Mouse (Mus musculus): ENCODE results near the gene Col5a3. TPM values are rescaled to one million over a fixed set of nuclear protein-coding genes. Genes with fewer than 3 reads are reported as not detected.
"Not testable (repeated sequence)": the region's sequence is repeated elsewhere in the genome, so short reads cannot be mapped to it uniquely, and the experiment has no call there.

Gene Col5a3
- polyA plus RNA-seq (2017; shearing (Covaris generic)): not detected

GRCm38 (mm10) chr9:20814521-20815272 lies at the start of gene Col5a3:
Gene Col5a3, minus strand, starts transcription at chr9:20815067.
- ATAC-seq: no peak

DNA sequence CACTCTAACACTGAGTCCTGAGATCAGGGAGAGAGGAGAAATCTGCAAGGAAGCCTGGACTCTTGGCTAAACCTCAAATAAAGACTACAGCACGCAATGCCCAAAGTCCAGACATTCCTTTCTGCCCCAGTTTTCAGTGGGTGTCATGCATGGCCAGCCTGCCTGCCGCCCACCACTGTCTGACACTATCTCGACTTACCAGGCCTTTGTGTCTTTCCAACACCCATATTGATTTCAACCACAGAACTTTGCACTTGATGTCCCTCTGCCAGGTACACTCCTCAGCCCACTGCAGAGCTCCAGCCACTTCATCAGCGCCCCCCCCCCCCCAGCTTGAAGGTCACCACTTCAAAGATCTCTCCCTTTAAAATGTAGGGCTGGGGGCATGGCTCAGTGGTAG lies 47.4 kb upstream of the Col5a3 start:
- ATAC-seq: no peak

DNA sequence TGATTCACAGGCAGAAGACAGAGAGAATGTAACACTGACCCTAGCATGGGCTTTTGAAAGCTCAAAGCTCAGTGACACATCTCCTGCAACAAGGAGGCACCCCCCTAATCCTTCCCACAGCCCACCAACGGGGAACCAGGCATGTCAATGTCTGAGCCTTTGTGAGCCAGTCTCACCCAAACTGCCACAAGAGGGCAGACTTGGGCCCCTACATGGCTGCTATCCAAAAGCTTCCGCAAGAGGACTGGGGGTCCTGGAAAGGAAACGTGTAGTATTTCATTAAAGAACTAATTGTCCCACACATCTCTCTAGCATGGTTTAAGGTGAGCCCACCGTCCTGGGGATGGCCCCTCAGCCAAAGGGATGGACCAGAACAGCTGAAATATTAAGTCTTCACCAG lies 47.0 kb upstream of the Col5a3 start:
- ATAC-seq: no peak

GRCm38 (mm10) chr9:20859926-20860325 lies 45.1 kb upstream of the Col5a3 start:
- ATAC-seq: no peak

- no peak for ATAC-seq
Measured at GRCm38 (mm10) chr9:20857131-20857530, 42.3 kb upstream of the Col5a3 start.

- ATAC-seq: no peak
Measured at GRCm38 (mm10) chr9:20850179-20850578, 35.3 kb upstream of the Col5a3 start.

DNA sequence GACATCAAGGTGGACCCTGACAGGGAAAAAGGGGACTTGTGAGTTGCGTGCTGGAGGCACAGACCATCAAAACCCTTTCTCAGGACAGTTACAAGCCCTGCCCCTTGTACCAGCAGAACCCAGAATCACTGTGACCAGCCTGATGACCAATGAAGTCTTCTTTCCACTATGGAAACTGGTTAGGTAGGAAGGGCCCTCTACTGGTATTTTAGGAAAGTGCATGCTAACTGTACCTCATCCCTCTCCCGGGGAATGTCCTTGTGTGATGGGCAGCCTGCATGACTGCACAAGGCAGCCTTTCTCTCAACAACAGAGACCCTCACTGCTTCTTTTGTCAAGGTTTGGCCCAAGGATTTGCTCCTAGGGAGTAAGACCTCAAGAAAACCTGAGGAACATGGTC lies 27.8 kb upstream of the Col5a3 start:
- no peak for ATAC-seq

DNA sequence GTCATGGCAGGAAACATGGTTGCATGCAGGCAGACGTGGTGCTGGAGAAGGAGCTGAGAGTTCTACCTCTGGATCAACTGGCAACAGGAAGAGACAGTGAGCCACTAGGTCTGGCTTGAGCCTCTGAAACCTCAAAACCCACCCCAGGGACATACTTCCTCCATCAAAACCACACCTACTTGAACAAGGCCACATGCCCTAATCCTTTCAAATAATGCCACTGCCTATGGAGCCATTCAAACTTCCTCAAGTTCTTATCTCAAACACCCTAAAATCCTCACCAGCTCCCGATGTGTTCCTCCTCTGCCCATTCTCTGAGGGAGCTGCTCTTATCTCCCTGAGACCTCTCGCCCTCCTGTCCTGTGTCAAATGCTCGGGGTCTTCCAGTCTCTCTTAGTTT lies 27.3 kb upstream of the Col5a3 start:
- ATAC-seq: no peak

- no peak for ATAC-seq
Measured at GRCm38 (mm10) chr9:20838931-20839330, 24.1 kb upstream of the Col5a3 start.

- ATAC-seq: no peak
Measured at GRCm38 (mm10) chr9:20837184-20837947, 22.5 kb upstream of the Col5a3 start.

GRCm38 (mm10) chr9:20835431-20835954 lies 20.6 kb upstream of the Col5a3 start:
- ATAC-seq: not testable (repeated sequence)

DNA sequence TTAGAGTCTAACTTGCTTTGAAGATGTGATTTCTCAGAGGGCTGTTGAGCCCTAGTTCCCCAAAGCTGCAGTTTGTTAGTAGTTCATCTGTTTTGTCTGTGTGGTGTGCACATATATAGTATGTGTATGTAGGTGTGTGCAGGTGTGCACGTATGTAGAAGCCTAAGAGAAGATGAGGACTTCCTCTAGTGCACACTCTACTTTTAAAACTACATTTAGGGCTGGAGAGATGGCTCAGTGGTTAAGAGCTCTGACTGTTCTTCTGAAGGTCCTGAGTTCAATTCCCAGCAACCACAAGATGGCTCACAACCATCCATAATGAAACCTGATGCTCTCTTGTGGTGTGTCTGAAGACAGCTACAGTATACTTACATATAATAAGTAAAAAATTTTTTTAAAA lies 20.0 kb upstream of the Col5a3 start:
- no peak for ATAC-seq

- ATAC-seq: no peak
Measured at GRCm38 (mm10) chr9:20830901-20831643, 16.2 kb upstream of the Col5a3 start.

DNA sequence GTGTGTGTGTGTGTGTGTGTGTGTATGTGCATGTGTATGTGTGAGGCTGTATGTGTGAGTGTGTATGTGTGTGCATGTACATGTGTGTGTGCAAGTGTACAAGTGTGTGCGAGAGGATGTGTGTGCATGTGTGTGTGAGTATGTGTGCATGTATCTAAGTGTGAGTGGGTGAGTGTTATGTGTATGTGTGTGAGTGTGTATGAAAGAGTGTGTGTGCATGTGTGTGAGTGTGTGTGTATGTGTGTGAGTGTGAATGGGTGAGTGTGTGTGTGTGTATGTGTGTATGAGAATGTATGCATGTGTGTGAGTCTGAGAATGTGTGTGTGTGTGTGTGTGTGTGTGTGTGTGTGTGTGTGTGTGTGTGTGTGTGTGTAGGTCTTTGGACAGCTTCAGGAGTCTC lies 13.3 kb upstream of the Col5a3 start:
- no peak for ATAC-seq

GRCm38 (mm10) chr9:20825781-20826180 lies 10.9 kb upstream of the Col5a3 start:
- no peak for ATAC-seq

GRCm38 (mm10) chr9:20822821-20823220 lies 8.0 kb upstream of the Col5a3 start:
- ATAC-seq: no peak

GRCm38 (mm10) chr9:20820001-20820400 lies 5.1 kb upstream of the Col5a3 start:
- ATAC-seq: no peak

GRCm38 (mm10) chr9:20818236-20818635 lies 3.4 kb upstream of the Col5a3 start, which contains the start of gene Rdh8:
Gene Rdh8, plus strand, starts transcription at chr9:20818503.
- ATAC-seq: no peak

DNA sequence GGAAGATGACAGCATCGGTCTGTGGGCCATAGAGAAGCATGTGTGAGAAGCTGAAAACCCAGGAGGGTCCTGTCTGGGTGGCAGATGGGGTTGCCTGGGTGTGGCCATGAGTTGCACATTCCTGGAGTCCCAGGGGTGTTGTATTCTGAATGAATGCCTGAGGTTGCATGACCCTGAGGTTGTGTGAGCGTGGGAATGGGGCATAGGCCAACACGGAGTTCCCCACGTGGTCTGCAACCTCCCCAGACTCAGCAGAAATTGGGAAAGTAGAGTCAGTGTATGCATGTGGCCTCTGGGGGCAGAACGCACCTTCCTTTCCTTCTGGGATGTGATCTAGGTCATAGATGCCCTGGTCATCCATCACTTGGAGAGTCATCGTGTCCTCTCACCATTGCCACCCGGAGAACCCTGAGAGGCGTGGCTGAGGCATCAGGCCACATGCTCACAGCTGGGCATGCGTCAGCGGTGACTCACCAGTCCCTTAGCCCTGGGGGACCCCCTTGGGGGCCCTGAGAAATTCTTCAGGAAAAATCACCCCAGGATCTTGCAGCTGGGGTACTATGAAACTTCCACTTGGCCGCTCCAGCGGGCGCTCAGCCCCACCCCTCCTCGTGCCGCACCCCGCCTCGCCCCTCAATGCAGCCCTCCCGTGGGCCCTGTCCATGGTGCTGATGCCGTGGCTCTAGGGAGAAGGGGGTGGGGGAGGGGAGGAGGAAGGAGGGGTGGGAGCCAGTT lies 2.2 kb downstream of the Col5a3 start:
- no peak for ATAC-seq

- ATAC-seq: no peak
Measured at GRCm38 (mm10) chr9:20810773-20811172, 4.1 kb downstream of the Col5a3 start.

DNA sequence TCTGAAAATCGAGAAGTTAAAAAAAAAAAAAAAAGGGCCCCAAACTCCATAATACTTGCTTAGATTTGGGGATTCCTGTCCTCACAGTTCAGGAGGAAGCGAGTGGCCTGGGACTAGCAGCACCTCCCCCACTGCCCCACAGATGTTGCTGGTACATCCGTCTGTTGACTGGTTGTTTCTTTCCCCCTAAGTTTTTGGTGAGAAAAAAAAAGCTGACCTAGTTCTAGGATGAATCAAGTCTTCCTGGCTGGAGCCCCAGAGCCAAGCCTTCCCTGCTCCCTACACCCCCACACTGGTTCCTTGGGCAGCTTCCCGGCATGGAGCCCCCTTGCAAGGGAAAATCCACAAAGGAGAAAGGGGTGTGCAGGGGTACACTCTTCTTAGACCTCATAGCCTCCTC lies 4.6 kb downstream of the Col5a3 start:
- no peak for ATAC-seq

DNA sequence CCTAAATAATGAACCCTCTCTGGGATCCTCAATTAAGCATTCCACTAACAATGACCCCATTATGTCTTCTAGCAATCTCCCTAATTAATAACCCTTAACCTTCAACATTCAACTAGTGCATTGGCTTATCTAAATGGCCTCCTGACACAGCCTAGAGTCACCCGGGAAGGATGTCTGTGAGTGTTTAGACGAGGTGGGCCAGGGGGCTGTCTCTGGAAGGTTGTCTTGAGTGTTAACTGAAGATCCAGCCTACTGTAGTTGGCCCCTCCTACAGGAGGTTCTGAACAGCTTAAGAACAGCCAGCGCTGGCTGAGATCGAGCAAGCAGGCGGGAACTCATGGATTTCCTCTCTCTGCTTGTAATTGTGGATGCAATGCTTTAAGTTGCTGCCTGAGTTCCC lies 9.2 kb downstream of the Col5a3 start:
- no peak for ATAC-seq

DNA sequence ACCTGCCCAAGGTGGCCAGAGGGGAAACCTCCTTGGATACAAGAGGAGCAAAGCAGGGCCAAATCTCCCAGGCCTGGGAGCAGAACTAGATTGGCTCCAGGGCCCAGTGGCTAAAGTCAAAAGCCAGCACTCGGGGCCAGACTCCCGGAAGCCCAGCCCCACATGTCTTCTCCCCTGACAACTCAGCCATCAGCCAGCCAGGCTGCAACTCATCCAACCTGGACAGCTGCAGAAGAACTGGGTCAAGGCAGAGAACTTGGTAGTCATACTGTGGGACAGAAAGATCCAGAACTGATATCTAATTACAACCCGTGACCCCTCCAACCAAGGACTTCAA lies 9.7 kb downstream of the Col5a3 start:
- no peak for ATAC-seq
